Mouse (Mus musculus): ENCODE measurements at regions not wholly inside any gene's neighbourhood (a gene's known extent, or its start where the extent isn't known, plus 50 kb on each side); places are given as distances from the start of the nearest gene placed in this dataset.
"Not testable (repeated sequence)": the region's sequence is repeated elsewhere in the genome, so short reads cannot be mapped to it uniquely, and the experiment has no call there.

DNA sequence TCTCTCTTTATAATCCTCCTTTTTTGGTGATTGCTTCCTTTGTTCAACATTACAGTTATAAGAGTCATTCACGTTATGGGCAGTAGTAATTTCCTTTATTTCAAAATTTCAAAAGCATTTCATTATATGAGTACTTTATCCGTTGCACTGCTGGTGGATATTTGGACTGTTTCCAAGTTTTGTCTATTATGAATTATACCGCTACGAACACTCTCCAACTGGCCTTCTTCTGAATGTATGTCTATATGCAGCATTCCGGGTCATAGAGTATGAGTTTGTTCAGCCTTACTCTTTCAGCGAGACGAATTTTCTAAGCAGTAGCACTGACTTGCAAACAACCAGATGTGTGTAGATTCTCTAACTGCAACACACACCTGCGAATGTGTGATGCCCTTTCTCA lies 57.8 kb downstream of the Dusp6 start:
- DNase-seq (ENCODE audit: low read depth in 2 of 2, low spot score in 2 of 2): no peak

DNA sequence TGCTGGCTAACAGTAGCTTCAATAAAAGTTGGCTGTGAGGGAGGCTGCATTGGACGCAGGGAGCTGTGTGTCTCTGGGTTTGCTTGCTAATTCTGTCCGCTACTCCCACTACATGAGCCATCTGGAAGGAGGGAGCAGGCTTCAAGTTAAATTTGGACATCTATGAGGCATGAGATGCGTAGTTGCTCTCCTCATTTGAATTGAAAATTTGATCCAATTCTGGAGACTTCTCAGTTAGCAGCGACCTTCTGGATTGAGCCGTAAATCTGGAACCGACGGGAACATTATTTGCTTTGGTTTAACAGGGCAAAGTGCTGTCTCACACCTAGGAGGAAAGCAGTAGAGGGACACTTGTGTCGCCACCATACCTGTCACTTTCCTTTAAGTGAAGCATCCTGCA lies 60.3 kb downstream of the Dusp6 start:
- no peak for DNase-seq (ENCODE audit: low read depth in 2 of 2, low spot score in 2 of 2)

DNA sequence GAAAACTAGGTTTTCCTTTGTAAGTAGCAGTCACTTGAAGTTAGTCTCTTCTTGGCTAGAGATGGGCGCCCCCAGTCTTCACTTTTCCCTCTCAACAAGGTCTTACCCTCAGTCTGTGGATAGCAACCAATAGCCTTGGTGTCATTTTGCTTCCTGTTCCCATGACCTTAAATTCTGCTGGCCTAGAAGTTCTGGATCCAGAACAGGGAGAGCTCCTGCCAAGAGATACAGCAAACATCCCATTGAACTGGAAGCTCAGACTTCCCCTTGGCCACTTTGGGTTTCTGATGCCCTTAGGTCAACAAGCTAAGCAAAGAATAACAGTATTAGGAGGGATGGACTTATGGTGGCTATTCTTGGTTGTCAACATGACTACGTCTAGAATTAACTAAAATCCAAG lies 64.5 kb downstream of the Dusp6 start:
- no peak for DNase-seq (ENCODE audit: low read depth in 2 of 2, low spot score in 2 of 2)

DNA sequence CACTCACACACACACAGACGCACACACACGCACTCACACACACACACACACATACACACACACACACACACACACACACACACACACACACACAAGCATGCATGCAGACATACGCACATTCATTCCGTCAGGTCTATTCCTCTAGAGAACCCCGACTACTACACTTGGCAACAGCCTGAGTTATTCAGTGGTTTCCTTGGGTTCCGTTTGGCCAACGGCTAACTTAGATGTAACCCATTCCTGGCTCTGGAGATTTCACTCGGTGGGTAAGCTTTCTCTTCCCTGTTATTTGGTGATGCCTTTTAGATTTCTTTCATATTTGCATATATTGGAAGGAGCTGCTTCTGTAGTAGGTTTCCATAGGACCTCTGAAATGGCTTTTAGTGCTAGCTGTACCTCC lies 65.5 kb downstream of the Dusp6 start:
- no peak for DNase-seq (ENCODE audit: low read depth in 2 of 2, low spot score in 2 of 2)

DNA sequence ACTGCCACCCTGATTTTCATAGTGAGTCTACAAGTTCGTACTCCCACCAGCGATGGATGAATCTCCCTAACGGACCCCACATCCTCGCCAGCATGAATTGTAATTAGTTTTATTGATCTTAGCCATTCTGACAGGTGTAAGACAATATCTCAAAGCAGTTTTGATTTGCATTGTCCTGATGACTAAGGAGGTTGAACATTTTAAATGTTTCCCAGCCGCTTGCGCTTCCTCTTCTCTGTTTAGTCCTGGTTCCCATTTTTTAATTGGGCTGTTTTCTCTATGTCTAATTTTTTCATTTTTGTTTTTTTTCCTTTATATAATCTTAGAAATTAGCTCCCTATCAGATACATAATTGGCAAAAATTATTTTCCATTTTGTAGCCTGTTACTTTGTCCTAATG lies 66.4 kb downstream of the Dusp6 start:
- no peak for DNase-seq (ENCODE audit: low read depth in 2 of 2, low spot score in 2 of 2)

DNA sequence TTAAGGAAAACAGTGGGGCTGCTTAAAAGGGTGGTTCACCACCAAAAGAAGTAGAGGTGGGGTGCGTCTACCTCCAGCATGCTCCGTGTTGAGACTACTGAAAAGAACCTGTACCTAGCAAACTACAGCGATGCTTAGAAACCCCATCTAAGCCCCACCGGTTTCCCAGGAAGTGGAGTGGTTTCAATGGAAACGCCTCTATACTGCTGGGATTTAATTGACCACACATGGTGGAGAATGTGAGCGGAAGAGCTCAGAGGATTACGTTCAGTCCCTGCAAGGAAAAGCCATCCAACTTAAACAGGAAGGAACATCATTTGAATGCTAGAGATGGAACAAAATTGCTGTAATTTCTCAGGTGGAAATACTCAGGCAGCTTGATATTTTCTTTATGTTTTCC lies 67.5 kb downstream of the Dusp6 start:
- no peak for DNase-seq (ENCODE audit: low read depth in 2 of 2, low spot score in 2 of 2)

DNA sequence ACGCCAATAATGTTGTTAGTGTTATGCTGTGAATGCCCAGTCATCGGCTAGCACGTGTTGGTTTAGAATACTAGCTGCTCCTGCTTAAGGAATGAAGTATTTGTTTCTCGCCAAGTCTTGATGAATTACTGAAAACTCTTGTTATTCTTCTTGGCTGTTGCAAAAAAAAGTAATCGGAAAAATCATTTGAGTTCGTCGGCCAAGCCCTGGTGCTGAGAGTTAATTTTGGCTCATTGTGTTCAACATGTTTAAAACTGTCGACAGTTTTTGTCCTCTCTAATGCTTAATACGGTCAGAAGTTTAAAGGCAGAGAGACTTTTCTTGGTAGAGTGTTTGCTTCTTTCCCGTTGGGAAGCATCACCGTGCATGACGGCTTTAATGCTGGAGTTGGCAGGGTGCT lies 68.8 kb downstream of the Dusp6 start:
- no peak for DNase-seq (ENCODE audit: low read depth in 2 of 2, low spot score in 2 of 2)

DNA sequence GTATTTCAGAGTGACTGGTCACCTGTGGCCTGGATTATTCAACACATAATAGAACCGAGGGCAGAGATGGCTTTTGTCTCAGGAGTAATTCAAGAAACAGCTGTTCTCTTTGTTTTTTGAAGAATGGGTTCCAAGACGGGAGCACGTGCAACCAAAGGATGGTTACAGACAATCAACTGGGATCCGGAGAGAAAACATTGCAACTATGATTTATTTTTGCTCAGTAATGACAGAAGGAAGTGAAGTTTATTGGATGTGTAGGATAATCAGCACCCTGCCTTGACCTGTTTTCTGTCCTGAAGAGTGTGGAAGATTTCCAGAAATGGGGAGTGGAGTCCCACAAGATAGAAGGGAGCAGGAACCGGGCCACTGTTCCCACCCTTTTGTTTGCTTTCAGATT lies 70.8 kb downstream of the Dusp6 start:
- no peak for DNase-seq (ENCODE audit: low read depth in 2 of 2, low spot score in 2 of 2)

DNA sequence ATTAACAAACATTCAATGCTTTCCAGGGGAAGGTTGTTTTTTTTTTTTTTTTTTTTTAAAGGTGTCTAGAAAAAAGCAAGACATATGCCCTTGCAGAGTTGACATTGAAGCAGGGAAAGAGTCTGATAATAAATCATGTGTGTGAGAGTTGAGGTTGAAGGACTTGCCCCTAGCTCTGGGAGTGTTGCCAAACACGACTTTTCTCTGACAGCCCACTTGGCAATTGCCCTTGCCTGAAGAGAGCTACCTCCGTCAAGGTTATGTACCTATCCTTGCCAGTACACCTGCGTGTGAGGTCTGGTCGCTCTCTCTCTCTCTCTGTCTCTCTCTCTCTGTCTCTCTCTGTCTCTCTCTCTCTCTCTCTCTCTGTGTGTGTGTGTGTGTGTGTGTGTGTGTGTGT lies 73.1 kb downstream of the Dusp6 start:
- no peak for DNase-seq (ENCODE audit: low read depth in 2 of 2, low spot score in 2 of 2)

DNA sequence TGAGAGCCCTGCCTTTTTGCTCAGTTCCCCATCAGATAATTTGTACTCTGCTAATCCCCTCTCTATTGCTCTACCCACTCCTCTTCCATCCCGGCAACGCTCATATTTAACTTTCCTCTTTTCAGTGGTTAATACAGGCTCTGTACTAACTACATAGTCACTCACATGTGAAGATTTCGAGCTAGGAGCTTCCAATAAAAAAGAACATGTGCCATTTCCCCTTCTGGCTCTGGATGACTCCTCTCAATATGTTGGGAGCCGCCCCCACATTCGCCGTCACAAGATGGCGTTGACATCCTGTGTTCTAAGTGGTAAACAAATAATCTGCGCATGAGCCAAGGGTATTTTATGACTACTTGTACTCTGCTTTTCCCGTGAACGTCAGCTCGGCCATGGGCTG lies 75.8 kb downstream of the Dusp6 start:
- DNase-seq (ENCODE audit: low read depth in 2 of 2, low spot score in 2 of 2): not testable (repeated sequence)

DNA sequence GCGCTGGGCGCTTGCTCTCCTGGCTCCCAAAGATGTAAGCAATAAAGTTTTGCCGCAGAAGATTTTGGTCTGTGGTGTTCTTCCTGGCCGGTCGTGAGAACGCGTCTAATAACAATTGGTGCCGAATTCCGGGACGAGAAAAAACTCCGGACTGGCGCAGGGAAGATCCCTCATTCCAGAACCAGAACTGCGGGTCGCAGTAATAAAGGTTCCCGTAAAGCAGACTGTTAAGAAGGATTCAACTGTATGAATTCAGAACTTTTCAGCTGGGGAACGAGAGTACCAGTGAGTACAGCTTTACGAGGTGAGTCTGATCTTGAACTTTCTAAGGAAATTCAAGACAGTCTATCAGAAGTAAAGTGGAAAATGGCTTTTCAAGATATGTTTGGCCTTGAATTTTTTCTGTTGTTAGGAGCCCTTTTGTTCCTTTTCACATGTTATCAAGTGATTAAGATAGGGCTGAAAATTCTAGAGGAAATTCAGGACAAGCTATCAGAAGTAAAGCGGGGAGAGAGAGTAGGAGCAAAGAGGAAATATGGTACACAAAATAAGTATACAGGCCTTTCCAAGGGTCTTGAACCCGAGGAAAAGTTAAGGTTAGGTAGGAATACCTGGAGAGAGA lies 76.4 kb downstream of the Dusp6 start:
- DNase-seq (ENCODE audit: low read depth in 2 of 2, low spot score in 2 of 2): peak; percentile 63 to 78

DNA sequence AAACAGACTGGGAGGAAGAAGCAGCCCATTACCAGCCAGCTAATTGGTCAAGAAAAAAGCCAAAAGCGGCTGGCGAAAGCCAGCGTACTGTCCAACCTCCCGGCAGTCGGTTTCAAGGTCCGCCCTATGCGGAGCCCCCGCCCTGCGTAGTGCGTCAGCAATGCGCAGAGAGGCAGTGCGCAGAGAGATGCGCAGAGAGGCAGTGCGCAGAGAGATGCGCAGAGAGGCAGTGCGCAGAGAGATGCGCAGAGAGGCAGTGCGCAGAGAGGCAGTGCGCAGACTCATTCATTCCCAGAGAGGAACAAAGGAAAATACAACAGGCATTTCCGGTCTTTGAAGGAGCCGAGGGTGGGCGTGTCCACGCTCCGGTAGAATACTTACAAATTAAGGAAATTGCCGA lies 77.0 kb downstream of the Dusp6 start:
- DNase-seq (ENCODE audit: low read depth in 2 of 2, low spot score in 2 of 2): peak in 1 of 2 experiments; percentile 2

DNA sequence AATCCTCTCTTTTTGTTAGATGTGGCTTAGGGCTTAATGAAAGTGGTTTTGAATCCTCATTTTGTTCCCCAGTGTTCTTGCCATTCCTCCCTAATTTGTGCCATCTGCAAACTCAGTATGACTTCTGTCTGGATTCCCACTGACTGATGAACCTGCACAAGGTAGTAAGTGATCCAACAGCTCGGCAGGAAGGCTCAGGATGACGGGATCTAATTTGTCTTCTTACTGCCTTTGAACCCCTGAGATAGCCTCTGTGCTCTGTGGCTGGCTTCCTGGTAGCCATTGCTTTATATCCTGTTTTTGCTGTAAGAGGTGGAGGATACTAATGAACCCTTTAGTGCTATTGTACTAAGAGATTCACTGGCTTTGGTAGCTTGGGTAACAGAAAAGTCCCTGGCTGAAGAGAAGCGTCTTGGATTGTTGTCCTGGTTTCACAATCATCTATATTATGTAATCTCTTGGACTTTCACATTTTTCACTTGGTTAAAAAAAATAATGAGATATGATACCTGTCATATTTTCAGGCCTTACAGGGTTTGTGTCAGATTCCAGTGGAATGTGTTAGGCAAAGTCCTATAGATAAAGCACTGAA lies 86.2 kb downstream of the Dusp6 start:
- DNase-seq (ENCODE audit: low read depth in 2 of 2, low spot score in 2 of 2): no peak

DNA sequence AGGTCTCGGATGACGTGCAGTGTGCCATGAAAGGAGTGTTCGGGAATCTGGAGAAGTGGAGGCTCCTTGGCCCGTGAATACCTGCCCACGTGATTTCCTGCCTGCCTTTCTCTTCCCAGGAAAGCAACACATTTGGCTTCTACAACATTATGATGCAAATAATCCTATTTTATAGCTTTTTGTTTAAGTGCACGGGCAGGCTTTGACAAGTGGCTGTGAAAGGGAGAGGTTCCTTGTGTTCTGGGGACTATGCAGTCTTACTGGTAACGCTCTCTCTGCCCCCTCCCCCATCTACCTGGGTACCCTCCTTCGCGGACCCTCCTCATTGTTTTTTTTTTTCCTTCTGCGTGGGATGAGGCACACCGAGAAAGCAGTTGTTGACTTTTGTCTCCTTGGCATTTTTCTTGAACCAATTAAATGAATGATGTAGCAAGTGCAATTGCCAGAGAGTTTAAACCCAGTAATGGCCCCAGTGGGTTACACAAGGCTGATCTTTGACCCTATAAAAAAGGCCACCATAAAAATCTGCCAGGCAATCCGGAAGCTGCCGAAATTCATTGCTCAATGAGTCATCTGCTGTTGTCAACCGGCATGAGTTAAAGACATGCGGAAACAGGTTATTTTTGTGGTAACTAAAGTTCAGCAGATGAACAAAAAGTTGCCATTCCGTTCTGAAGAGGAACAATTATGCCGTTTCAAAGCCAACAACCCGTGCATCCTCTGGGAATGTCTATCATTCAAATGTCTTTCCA lies 90.7 kb downstream of the Dusp6 start:
- DNase-seq (ENCODE audit: low read depth in 2 of 2, low spot score in 2 of 2): peak in 1 of 2 experiments; percentile 14

DNA sequence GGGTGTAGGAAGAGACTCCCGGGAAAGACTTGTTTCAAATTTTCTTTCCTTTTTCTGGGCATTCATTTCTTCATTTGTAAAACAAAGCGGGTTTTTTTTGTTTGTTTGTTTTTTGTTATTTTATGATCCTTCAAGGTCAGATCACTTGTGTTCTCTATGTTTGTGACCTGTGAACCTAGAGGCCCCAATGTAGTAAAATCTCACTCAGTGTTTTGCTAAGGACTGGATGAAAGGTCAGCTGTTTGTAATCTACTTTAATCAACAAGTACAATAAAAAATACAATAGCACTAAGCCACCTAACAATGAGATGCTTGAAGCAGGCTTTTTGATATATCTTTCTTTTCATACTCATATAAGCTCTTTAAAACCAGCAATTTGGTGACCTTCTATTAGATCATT lies 91.3 kb downstream of the Dusp6 start:
- DNase-seq (ENCODE audit: low read depth in 2 of 2, low spot score in 2 of 2): no peak

DNA sequence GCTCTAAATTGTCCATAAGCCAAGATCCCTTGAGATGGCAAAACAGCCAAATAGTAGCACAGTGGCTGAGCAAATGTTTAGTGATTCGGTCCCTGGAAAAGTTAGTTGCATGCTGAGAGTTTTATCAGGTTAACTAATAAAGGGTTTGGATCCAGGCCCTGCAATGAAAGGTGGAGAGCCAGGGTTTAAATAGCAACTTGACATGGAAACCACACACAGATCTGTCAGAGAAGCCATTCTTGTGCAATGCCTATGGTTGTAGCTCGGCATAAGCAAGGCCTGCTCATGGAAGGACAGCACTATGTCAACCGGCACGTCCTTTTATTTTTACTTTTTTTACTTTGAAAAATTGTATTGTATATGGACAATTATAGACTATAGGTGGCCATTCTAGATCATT lies 92.3 kb downstream of the Dusp6 start:
- DNase-seq (ENCODE audit: low read depth in 2 of 2, low spot score in 2 of 2): no peak

DNA sequence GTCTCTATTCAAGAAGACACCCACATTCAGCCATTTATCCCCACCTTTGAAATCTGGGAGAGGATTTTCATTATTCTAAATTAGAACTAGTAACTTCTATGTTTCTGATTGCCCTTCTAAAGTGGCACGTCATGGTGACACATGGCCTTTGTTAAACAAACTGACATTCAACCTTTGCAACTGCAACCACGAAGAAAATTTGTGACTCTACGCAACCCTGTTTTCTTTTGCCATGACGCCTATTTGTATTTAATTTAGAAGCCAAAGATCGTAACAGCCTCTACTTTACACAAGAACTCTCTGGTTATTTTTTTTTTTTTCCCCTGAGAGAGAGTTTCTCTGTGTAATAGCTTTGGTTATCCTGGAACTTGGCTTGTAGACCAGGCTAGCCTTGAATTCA lies 93.2 kb downstream of the Dusp6 start:
- DNase-seq (ENCODE audit: low read depth in 2 of 2, low spot score in 2 of 2): no peak

DNA sequence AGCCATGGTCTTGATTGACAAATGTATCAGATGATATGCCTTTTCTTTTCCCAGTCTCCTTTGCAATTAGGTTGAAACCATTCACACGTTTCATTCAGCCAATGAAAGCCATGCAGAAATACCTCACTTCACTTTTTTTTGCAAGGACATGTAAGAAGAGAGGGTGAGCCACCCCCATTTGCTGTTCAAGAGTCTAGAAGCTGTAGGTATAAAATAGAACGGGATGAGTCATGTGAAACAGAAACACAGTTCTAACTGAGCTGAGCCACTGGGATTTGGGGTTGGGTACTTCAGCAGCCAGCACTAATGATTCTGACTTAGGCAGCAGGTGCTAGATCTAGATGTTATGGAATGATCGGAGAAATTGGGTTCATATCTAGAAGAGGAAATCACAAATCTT lies 93.9 kb downstream of the Dusp6 start:
- DNase-seq (ENCODE audit: low read depth in 2 of 2, low spot score in 2 of 2): no peak

DNA sequence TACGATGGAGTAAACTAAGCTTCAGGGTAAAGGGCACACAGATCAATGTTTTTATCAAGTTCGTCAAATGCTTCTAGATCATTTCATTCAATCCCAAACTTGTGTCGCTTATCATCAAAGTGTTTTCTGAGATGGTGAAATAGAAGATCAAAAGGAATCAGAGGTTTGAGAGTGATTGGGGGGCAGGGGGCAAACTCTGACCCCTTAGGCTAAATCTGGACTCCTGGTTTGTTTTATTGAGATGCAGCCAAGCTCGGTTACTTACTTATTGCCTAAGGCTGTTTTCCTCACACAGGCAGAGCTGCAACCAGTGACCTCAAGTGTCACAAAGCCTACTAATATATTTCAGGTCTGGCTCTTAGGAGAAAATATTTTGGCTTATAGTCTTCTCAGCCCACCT lies 94.3 kb downstream of the Dusp6 start:
- DNase-seq (ENCODE audit: low read depth in 2 of 2, low spot score in 2 of 2): no peak

DNA sequence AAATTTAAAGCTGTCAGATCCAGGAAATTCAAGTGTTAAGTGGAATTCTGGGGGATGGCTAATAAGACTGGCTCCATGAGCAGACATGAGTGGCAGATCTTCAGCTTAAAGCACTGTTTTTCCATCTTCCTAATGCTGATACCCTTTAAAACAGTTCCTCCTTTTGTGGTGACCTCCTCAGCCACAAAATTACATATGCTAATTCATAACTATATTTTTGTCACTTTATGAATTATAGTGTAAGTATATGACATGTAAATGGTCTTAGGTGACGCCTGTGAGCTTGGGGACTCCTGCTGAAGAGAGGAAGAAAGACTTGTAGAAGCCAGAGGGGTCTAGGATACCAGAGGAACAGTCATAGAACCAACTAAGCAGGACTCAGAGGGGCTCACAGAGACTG lies 95.2 kb downstream of the Dusp6 start:
- DNase-seq (ENCODE audit: low read depth in 2 of 2, low spot score in 2 of 2): no peak

DNA sequence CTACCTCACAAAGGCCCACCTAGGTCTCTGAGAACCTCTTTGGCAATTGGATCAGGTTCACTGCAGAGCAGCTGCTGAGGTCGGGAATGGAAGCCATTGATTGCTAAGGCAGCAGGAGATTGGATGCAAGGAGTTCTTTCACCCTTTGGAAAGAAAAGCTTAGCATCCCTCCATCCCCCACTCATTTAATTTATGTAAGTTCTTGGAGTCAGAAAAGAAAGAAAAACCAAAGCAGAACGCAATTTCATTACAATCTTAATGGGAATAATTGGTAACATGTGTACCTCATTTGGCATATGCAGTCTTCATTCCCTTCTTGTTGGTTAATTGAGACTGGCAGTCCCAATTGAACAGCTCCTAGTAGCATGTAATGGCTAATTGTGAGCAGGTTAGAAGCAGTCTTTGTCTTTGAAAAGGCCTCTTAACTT lies 96.4 kb downstream of the Dusp6 start:
- DNase-seq (ENCODE audit: low read depth in 2 of 2, low spot score in 2 of 2): no peak

DNA sequence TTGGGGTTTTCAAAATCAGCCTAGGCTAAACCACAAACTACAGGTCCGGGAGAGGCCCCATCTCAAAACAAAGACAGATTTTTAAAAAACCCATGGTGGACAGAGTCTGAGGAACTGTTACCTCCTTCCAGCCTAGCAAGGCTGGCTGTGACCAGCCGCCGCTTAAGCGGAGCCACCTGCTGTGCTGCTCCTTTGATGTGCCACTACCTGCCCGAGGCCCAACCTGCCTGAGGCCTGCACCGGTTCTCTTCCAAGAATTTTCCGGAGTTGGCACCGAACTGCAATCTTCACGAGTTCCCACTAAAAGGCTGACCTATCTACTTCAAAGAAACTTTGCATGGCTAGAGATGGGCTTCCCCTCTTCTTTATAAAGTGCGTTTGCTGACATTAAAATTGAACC lies 97.6 kb downstream of the Dusp6 start:
- not testable (repeated sequence) for DNase-seq (ENCODE audit: low read depth in 2 of 2, low spot score in 2 of 2)

DNA sequence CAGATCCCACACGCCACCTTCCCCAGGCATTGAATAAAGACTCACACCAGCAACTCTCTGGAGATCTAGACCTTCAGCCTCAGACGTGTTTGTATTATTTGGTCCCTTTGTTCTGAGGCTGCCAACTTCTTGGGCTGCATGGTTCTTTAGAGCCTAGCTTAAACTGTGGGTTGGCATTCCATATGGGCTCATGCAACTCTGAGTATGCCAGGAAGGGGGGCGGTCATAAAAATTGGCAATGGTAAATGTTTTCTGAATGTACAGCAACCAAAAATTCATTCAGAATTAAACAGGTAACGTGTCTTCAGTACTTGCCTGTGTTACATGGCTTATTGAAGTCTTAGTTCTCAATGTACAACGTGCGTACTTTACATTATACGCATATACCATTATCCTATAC lies 103.1 kb downstream of the Dusp6 start:
- no peak for DNase-seq (ENCODE audit: low read depth in 2 of 2, low spot score in 2 of 2)
